Mouse (Mus musculus) sigmoid colon, adult 10 weeks (tissue): ENCODE data around the gene Dlgap4. TPM values are rescaled to one million over a fixed set of nuclear protein-coding genes. Genes with fewer than 3 reads are reported as not detected.

Experiments
- polyA plus RNA-seq: library from polyadenylated mRNA; stranded (reverse); fragments of 350-450 nt; fragmentation: Illumina TruSeq; extraction: RNeasy Lipid Tissue Mini Kit (QIAGEN cat#74804); gene quantifications from one replicate; pipeline ENCODE4 v1.2.3, GENCODE M21; 2014; ENCODE audit warnings: low read depth, low replicate concordance

The Dlgap4 gene
- polyA plus RNA-seq, result 5.9 TPM

GRCm38 (mm10) chr2:156613541-156614257 lies at the start of gene Dlgap4:
Dlgap4 (plus strand) TSS chr2:156613705.

GRCm38 (mm10) chr2:156774738-156775454 lies 161.4 kb downstream of the Dlgap4 start, which contains the start of gene Myl9:
Myl9 (plus strand) TSS chr2:156775420.

Other genes starting within 250 kb of the Dlgap4 start
- 10.4 TPM for gene Epb41l1, start 192.8 kb upstream of the Dlgap4 start, polyA plus RNA-seq
- 4.1 TPM for gene Aar2, start 66.1 kb upstream of the Dlgap4 start, polyA plus RNA-seq
- gene Myl9, start 161.7 kb downstream of the Dlgap4 start, polyA plus RNA-seq, result 33.3 TPM
- 0.60 TPM for gene Tgif2, start 226.3 kb downstream of the Dlgap4 start, polyA plus RNA-seq
- gene 4930518I15Rik, start 244.2 kb downstream of the Dlgap4 start, polyA plus RNA-seq, result 4.8 TPM
- 87.6 TPM for gene Rab5if, start 249.4 kb downstream of the Dlgap4 start, polyA plus RNA-seq